Mouse (Mus musculus) ES-E14 (cell line): ENCODE data around the gene Tram2.

Experiments
- CHD2 ChIP-seq: IDR thresholded peaks from 2 replicates; pipeline ENCODE4 v1.6.1; 2014; ENCODE audit warnings: mild to moderate bottlenecking, low read depth, low read length, inconsistent platforms
- ZC3H11A ChIP-seq: IDR thresholded peaks from 2 replicates; pipeline ENCODE4 v1.6.1; 2012; ENCODE audit warnings: low read depth, mild to moderate bottlenecking, inconsistent platforms, low read length, borderline replicate concordance
- ZNF384 ChIP-seq: IDR thresholded peaks from 2 replicates; pipeline ENCODE4 v1.6.1; 2012; ENCODE audit warnings: low read depth, low read length, inconsistent platforms

- TF ChIP-seq CHD2 (no peak), ZC3H11A (no peak), ZNF384 (no peak)
Measured at GRCm38 (mm10) chr1:21006775-21007174, 72.3 kb downstream of the Tram2 start.
